Mouse (Mus musculus) ES-E14 (cell line): ENCODE measurements around the gene Anxa4. TPM values are rescaled to one million over a fixed set of nuclear protein-coding genes. Genes with fewer than 3 reads are reported as not detected.

Experiments used
- DNase-seq: peaks from one replicate; pipeline ENCODE4 v3.0.0-alpha.2; 2013; ENCODE audit warnings: low read depth, low spot score
- H3K27ac ChIP-seq: 2 replicates; pipeline ENCODE4 v1.5.1; 2012; ENCODE audit warnings: low read depth, mild to moderate bottlenecking, low read length, moderate library complexity, mixed read lengths; ENCODE audit not compliant: poor library complexity, insufficient read depth, severe bottlenecking
- H3K36me3 ChIP-seq: 2 replicates; pipeline ENCODE4 v1.6.1; 2012; ENCODE audit warnings: mild to moderate bottlenecking, low read length, moderate library complexity, mixed read lengths; ENCODE audit not compliant: control insufficient read depth, poor library complexity, insufficient read depth, severe bottlenecking
- H3K4me1 ChIP-seq, 2 experiments: fragments of 150-350 bp in 1 of 2; sonication (generic) in 1 of 2; 2 replicates each; pipeline ENCODE4 v1.6.1; 2012; ENCODE audit warnings: low read length in 2 of 2, mild to moderate bottlenecking in 1 of 2, mixed read lengths in 1 of 2; ENCODE audit not compliant: control insufficient read depth in 2 of 2, insufficient read depth in 2 of 2, poor library complexity in 1 of 2
- H3K4me3 ChIP-seq, 2 experiments: fragments of 150-350 bp in 1 of 2; sonication (generic) in 1 of 2; 2 replicates each; pipeline ENCODE4 v1.5.1; 2012; ENCODE audit warnings: low read length in 2 of 2, low read depth in 1 of 2, mild to moderate bottlenecking in 1 of 2, mixed read lengths in 1 of 2; ENCODE audit not compliant: insufficient read depth in 1 of 2, poor library complexity in 1 of 2, severe bottlenecking in 1 of 2
- H3K9ac ChIP-seq: 2 replicates; pipeline ENCODE4 v1.6.1; 2012; ENCODE audit warnings: low read depth, mild to moderate bottlenecking, low read length, mixed read lengths; ENCODE audit not compliant: poor library complexity, insufficient read depth, severe bottlenecking
- H3K9me3 ChIP-seq: fragments of 150-350 bp; sonication (generic); 2 replicates; pipeline ENCODE4 v1.6.1; 2012; ENCODE audit warnings: low read depth, mild to moderate bottlenecking, low read length; ENCODE audit not compliant: control insufficient read depth, insufficient read depth
- CHD2 ChIP-seq: IDR thresholded peaks from 2 replicates; pipeline ENCODE4 v1.6.1; 2014; ENCODE audit warnings: mild to moderate bottlenecking, low read depth, low read length, inconsistent platforms
- HCFC1 ChIP-seq: IDR thresholded peaks from 2 replicates; pipeline ENCODE4 v1.6.1; 2012; ENCODE audit warnings: low read length, inconsistent platforms, borderline replicate concordance; ENCODE audit not compliant: insufficient read depth
- MAFK ChIP-seq: IDR thresholded peaks from 2 replicates; pipeline ENCODE4 v1.6.1; 2014; ENCODE audit warnings: mild to moderate bottlenecking, low read depth, low read length, inconsistent platforms; ENCODE audit not compliant: insufficient read depth
- ZC3H11A ChIP-seq: IDR thresholded peaks from 2 replicates; pipeline ENCODE4 v1.6.1; 2012; ENCODE audit warnings: low read depth, mild to moderate bottlenecking, inconsistent platforms, low read length, borderline replicate concordance
- ZNF384 ChIP-seq: IDR thresholded peaks from 2 replicates; pipeline ENCODE4 v1.6.1; 2012; ENCODE audit warnings: low read depth, low read length, inconsistent platforms
- in situ Hi-C, 2 experiments: fragments of 600-800 bp; cut with MboI; formaldehyde crosslinking; loops; one replicate each; pipeline ENCODE4 v1.15.1; 2025; ENCODE audit warnings: low sequenced_read_pairs in 2 of 2, inconsistent platforms in 1 of 2; ENCODE audit not compliant: unreplicated experiment in 2 of 2
- total RNA-seq: library from RNA; depleted of rRNA; stranded (reverse); fragments of 300-350 nt; gene quantifications from 2 replicates; pipeline ENCODE4 v1.2.3, GENCODE M21; 2012

The Anxa4 gene
- total RNA-seq, 1 experiment: 22.1 TPM

GRCm38 (mm10) chr6:86778910-86779594 lies 14.3 kb downstream of the Anxa4 start:
- H3K9ac ChIP-seq: 0 out of 2 replicates have a peak overlapping the region, but pooled peaks have one; percentile 6
- in situ Hi-C loops: no loop called here
- H3K4me1 ChIP-seq: peaks cover 3 to 4% of the 10 kb centered on the region in 2 experiments; a peak in 1 of 4 replicates
- DNase-seq: no peak
- no peaks in the 10 kb centered on the region for H3K36me3 ChIP-seq
- no peaks in the 10 kb centered on the region for H3K9me3 ChIP-seq
- TF ChIP-seq MAFK (peak; percentile 87), HCFC1 (no peak), ZNF384 (no peak), ZC3H11A (no peak)
- H3K27ac ChIP-seq: no peak overlapping the region
- H3K4me3 ChIP-seq: no peak overlapping the region

- peaks cover 3 to 11% of the 10 kb centered on the region in 2 experiments; a peak in 2 of 4 replicates for H3K4me1 ChIP-seq
- no peak overlapping the region for H3K27ac ChIP-seq
- in situ Hi-C loops: no loop called here
- TF ChIP-seq HCFC1 (no peak), MAFK (no peak), ZNF384 (no peak), CHD2 (no peak), ZC3H11A (no peak)
- H3K9me3 ChIP-seq: no peaks in the 10 kb centered on the region
- no peak overlapping the region for H3K9ac ChIP-seq
- no peak overlapping the region for H3K4me3 ChIP-seq
- DNase-seq: no peak
- no peaks in the 10 kb centered on the region for H3K36me3 ChIP-seq
Measured at GRCm38 (mm10) chr6:86777181-86777580, 16.2 kb downstream of the Anxa4 start.

- in situ Hi-C loops: no loop called here
Measured at GRCm38 (mm10) chr6:86776706-86777071, 16.7 kb downstream of the Anxa4 start.

GRCm38 (mm10) chr6:86776001-86776705 lies 17.2 kb downstream of the Anxa4 start:
- no peaks in the 10 kb centered on the region for H3K36me3 ChIP-seq
- H3K27ac ChIP-seq: no peak overlapping the region
- no peak for DNase-seq
- no peak overlapping the region for H3K9ac ChIP-seq
- no peak for TF ChIP-seq CHD2
- no peak for TF ChIP-seq MAFK
- TF ChIP-seq HCFC1: no peak
- no peak for TF ChIP-seq ZC3H11A
- TF ChIP-seq ZNF384: no peak
- peaks cover 6 to 12% of the 10 kb centered on the region in 2 experiments; a peak in 3 of 4 replicates for H3K4me1 ChIP-seq
- no peaks in the 10 kb centered on the region for H3K9me3 ChIP-seq
- H3K4me3 ChIP-seq: no peak overlapping the region
- in situ Hi-C loops: no loop called here

More at GRCm38 (mm10) chr6:86776706-86777071, 16.7 kb downstream of the Anxa4 start:
- no peak for DNase-seq
- H3K27ac ChIP-seq: no peak overlapping the region
- no peak overlapping the region for H3K4me3 ChIP-seq
- TF ChIP-seq CHD2: no peak
- TF ChIP-seq HCFC1: no peak
- TF ChIP-seq MAFK: no peak
- TF ChIP-seq ZNF384: no peak
- TF ChIP-seq ZC3H11A: no peak
- peaks cover 6 to 14% of the 10 kb centered on the region in 2 experiments; a peak in 3 of 4 replicates for H3K4me1 ChIP-seq
- no peaks in the 10 kb centered on the region for H3K36me3 ChIP-seq
- H3K9ac ChIP-seq: no peak overlapping the region
- H3K9me3 ChIP-seq: no peaks in the 10 kb centered on the region
